Mouse (Mus musculus) liver, embryonic 13.5 days (tissue): ENCODE results near the gene Fth1. TPM values are rescaled to one million over a fixed set of nuclear protein-coding genes. Genes with fewer than 3 reads are reported as not detected.

Source experiments
- ATAC-seq: fragments of 200-750 bp; cut with Nextera tagmentation; 2 replicates; pipeline ENCODE4 v1.8.0; 2017; ENCODE audit warnings: low read depth, mild to moderate bottlenecking, moderate number of reproducible peaks, moderate library complexity
- DNase-seq: peaks from one replicate; pipeline ENCODE4 v3.0.0; 2022
- H3K27ac ChIP-seq: fragments of 300-500 bp; sonication (generic); 2 replicates; pipeline ENCODE4 v1.5.1; 2015; ENCODE audit warnings: moderate library complexity, mild to moderate bottlenecking, inconsistent platforms
- H3K27me3 ChIP-seq: fragments of 300-500 bp; sonication (generic); 2 replicates; pipeline ENCODE4 v1.6.1; 2015; ENCODE audit warnings: mild to moderate bottlenecking, inconsistent platforms
- H3K36me3 ChIP-seq: fragments of 300-500 bp; sonication (generic); 2 replicates; pipeline ENCODE4 v1.6.1; 2015; ENCODE audit warnings: mild to moderate bottlenecking, inconsistent platforms
- H3K4me1 ChIP-seq: fragments of 300-500 bp; sonication (generic); replicated peaks from 2 replicates; pipeline ENCODE4 v1.6.1; 2015; ENCODE audit warnings: inconsistent platforms
- H3K4me2 ChIP-seq: fragments of 300-500 bp; sonication (generic); 2 replicates; pipeline ENCODE4 v1.6.1; 2015; ENCODE audit warnings: inconsistent platforms, mild to moderate bottlenecking, moderate library complexity
- H3K4me3 ChIP-seq: fragments of 300-500 bp; sonication (generic); replicated peaks from 2 replicates; pipeline ENCODE4 v1.5.1; 2015; ENCODE audit warnings: mild to moderate bottlenecking, inconsistent platforms
- H3K9ac ChIP-seq: fragments of 300-500 bp; sonication (generic); 2 replicates; pipeline ENCODE4 v1.6.1; 2015; ENCODE audit warnings: mild to moderate bottlenecking, inconsistent platforms
- H3K9me3 ChIP-seq: fragments of 300-500 bp; sonication (generic); replicated peaks from 2 replicates; pipeline ENCODE4 v1.6.1; 2016; ENCODE audit warnings: inconsistent platforms
- WGBS: fragments of 180-500 bp; shearing (Covaris S2); methylation state at CpG from one replicate; pipeline ENCODE4 v1.1.7; 2015; ENCODE audit not compliant: insufficient replicate concordance; 5-methylcytosine and 5-hydroxymethylcytosine counted together
- polyA plus RNA-seq: library from polyadenylated mRNA; unstranded; fragments of >200 nt; fragmentation: Nextera tagmentation; extraction: Ambion mirVana; gene quantifications from 2 replicates; pipeline ENCODE4 v1.2.1, GENCODE M21; 2015

Fth1 gene
- polyA plus RNA-seq, 1 experiment from 2014 or later: 5,062 TPM

- Histone ChIP-seq H3K36me3 (no peaks in the 10 kb centered on the region), H3K4me3 (no peak overlapping the region), H3K27me3 (no peaks in the 10 kb centered on the region), H3K4me2 (no peak overlapping the region), H3K27ac (no peak overlapping the region), H3K9ac (no peak overlapping the region), H3K4me1 (peaks cover 18% of the 10 kb centered on the region), H3K9me3 (no peaks in the 10 kb centered on the region)
- DNase-seq: no peak
- 71% methylated on average over 8 of the region's 8 CpGs for WGBS
- ATAC-seq: no peak
Measured at GRCm38 (mm10) chr19:9945800-9946564, 34.4 kb upstream of the Fth1 start.

GRCm38 (mm10) chr19:9946986-9947385 is 33.4 kb upstream of the Fth1 start:
- Histone ChIP-seq H3K27ac (no peak overlapping the region), H3K9me3 (no peaks in the 10 kb centered on the region), H3K4me3 (no peak overlapping the region), H3K9ac (no peak overlapping the region), H3K4me2 (no peak overlapping the region), H3K27me3 (no peaks in the 10 kb centered on the region), H3K36me3 (no peaks in the 10 kb centered on the region), H3K4me1 (peaks cover 14% of the 10 kb centered on the region)
- WGBS: 75% methylated on average over 3 of the region's 3 CpGs
- no peak for DNase-seq
- ATAC-seq: no peak

GRCm38 (mm10) chr19:9952390-9952789 is 28.0 kb upstream of the Fth1 start:
- no peak overlapping the region for H3K9ac ChIP-seq
- no peaks in the 10 kb centered on the region for H3K9me3 ChIP-seq
- DNase-seq (no peak), ATAC-seq (no peak)
- H3K27me3 ChIP-seq: no peaks in the 10 kb centered on the region
- H3K4me2 ChIP-seq: no peak overlapping the region
- peaks cover 46% of the 10 kb centered on the region for H3K4me1 ChIP-seq
- no peak overlapping the region for H3K27ac ChIP-seq
- no peak overlapping the region for H3K4me3 ChIP-seq
- 47% methylated on average over 3 of the region's 3 CpGs for WGBS
- no peaks in the 10 kb centered on the region for H3K36me3 ChIP-seq

GRCm38 (mm10) chr19:9952912-9953311 is 27.5 kb upstream of the Fth1 start:
- Histone ChIP-seq H3K9me3 (no peaks in the 10 kb centered on the region), H3K4me1 (peaks cover 51% of the 10 kb centered on the region), H3K36me3 (no peaks in the 10 kb centered on the region), H3K27me3 (no peaks in the 10 kb centered on the region), H3K9ac (no peak overlapping the region), H3K4me3 (no peak overlapping the region), H3K27ac (no peak overlapping the region), H3K4me2 (no peak overlapping the region)
- ATAC-seq (no peak), DNase-seq (no peak)
- WGBS: 77% methylated on average over 3 of the region's 3 CpGs

GRCm38 (mm10) chr19:9954055-9954810 is 26.2 kb upstream of the Fth1 start:
- no peaks in the 10 kb centered on the region for H3K27me3 ChIP-seq
- no peaks in the 10 kb centered on the region for H3K9me3 ChIP-seq
- H3K4me1 ChIP-seq: peaks cover 55% of the 10 kb centered on the region
- no peaks in the 10 kb centered on the region for H3K36me3 ChIP-seq
- H3K9ac ChIP-seq: peak overlapping the region; percentile 55
- H3K4me2 ChIP-seq: peak overlapping the region; percentile 36
- 16% methylated on average over 7 of the region's 7 CpGs for WGBS
- peak overlapping the region; percentile 87 for H3K27ac ChIP-seq
- no peak overlapping the region for H3K4me3 ChIP-seq
- ATAC-seq (peak; percentile 61), DNase-seq (peak; percentile 17)

- H3K27me3 ChIP-seq: no peaks in the 10 kb centered on the region
- H3K4me1 ChIP-seq: peaks cover 55% of the 10 kb centered on the region
- no peaks in the 10 kb centered on the region for H3K36me3 ChIP-seq
- DNase-seq (no peak), ATAC-seq (peak; percentile 55)
- 28% methylated on average over 5 of the region's 5 CpGs for WGBS
- 0 out of 2 replicates have a peak overlapping the region, but pooled peaks have one; percentile 2 for H3K4me3 ChIP-seq
- peak overlapping the region; percentile 55 for H3K9ac ChIP-seq
- peak overlapping the region; percentile 36 for H3K4me2 ChIP-seq
- no peaks in the 10 kb centered on the region for H3K9me3 ChIP-seq
- H3K27ac ChIP-seq: peak overlapping the region; percentile 87
Measured at GRCm38 (mm10) chr19:9954811-9955202, 25.6 kb upstream of the Fth1 start.

GRCm38 (mm10) chr19:9955438-9955837 is 25.0 kb upstream of the Fth1 start:
- H3K9me3 ChIP-seq: no peaks in the 10 kb centered on the region
- H3K36me3 ChIP-seq: no peaks in the 10 kb centered on the region
- ATAC-seq: peak; percentile 71
- H3K4me3 ChIP-seq: no peak overlapping the region
- H3K4me1 ChIP-seq: peaks cover 55% of the 10 kb centered on the region
- WGBS: 9% methylated on average over 1 of the region's 1 CpGs
- peak overlapping the region; percentile 87 for H3K27ac ChIP-seq
- H3K4me2 ChIP-seq: peak overlapping the region; percentile 36
- peak overlapping the region; percentile 55 for H3K9ac ChIP-seq
- no peak for DNase-seq
- no peaks in the 10 kb centered on the region for H3K27me3 ChIP-seq

GRCm38 (mm10) chr19:9956624-9957388 is 23.6 kb upstream of the Fth1 start:
- peaks cover 55% of the 10 kb centered on the region for H3K4me1 ChIP-seq
- H3K9me3 ChIP-seq: no peaks in the 10 kb centered on the region
- peak overlapping the region; percentile 87; the same call in 1 of the 2 replicates for H3K27ac ChIP-seq
- 0 out of 2 replicates have a peak overlapping the region, but pooled peaks have one; percentile 10 for H3K9ac ChIP-seq
- DNase-seq (no peak), ATAC-seq (no peak)
- H3K4me3 ChIP-seq: no peak overlapping the region
- WGBS: 55% methylated on average over 4 of the region's 4 CpGs
- H3K36me3 ChIP-seq: no peaks in the 10 kb centered on the region
- no peak overlapping the region for H3K4me2 ChIP-seq
- no peaks in the 10 kb centered on the region for H3K27me3 ChIP-seq

- ATAC-seq (no peak), DNase-seq (no peak)
- 64% methylated on average over 5 of the region's 5 CpGs for WGBS
Measured at GRCm38 (mm10) chr19:9957965-9958364, 22.4 kb upstream of the Fth1 start.

GRCm38 (mm10) chr19:9960769-9961168 is 19.6 kb upstream of the Fth1 start:
- no peak overlapping the region for H3K27ac ChIP-seq
- no peak for DNase-seq
- 77% methylated on average over 5 of the region's 5 CpGs for WGBS

More at GRCm38 (mm10) chr19:9957965-9958364, 22.4 kb upstream of the Fth1 start:
- 0 out of 2 replicates have a peak overlapping the region, but pooled peaks have one; percentile 36 for H3K27ac ChIP-seq
- H3K4me1 ChIP-seq: peaks cover 50% of the 10 kb centered on the region
- H3K9ac ChIP-seq: no peak overlapping the region
- no peaks in the 10 kb centered on the region for H3K27me3 ChIP-seq
- H3K4me3 ChIP-seq: no peak overlapping the region
- H3K9me3 ChIP-seq: no peaks in the 10 kb centered on the region
- no peak overlapping the region for H3K4me2 ChIP-seq
- no peaks in the 10 kb centered on the region for H3K36me3 ChIP-seq

More at GRCm38 (mm10) chr19:9960769-9961168, 19.6 kb upstream of the Fth1 start:
- peaks cover 49% of the 10 kb centered on the region for H3K4me1 ChIP-seq
- H3K36me3 ChIP-seq: no peaks in the 10 kb centered on the region
- H3K4me2 ChIP-seq: no peak overlapping the region
- H3K9ac ChIP-seq: no peak overlapping the region
- H3K4me3 ChIP-seq: no peak overlapping the region
- H3K9me3 ChIP-seq: no peaks in the 10 kb centered on the region
- no peaks in the 10 kb centered on the region for H3K27me3 ChIP-seq
- ATAC-seq: no peak
